Mouse (Mus musculus): ENCODE results near the gene Trim27.

Trim27 gene

GRCm38 (mm10) chr13:21179367-21179723 lies at the start of gene Trim27:
TSS of gene Trim27 (plus strand) at chr13:21179445.
- DNase-seq (ENCODE audit: extremely low read depth, low read depth, low spot score), result no peak

DNA sequence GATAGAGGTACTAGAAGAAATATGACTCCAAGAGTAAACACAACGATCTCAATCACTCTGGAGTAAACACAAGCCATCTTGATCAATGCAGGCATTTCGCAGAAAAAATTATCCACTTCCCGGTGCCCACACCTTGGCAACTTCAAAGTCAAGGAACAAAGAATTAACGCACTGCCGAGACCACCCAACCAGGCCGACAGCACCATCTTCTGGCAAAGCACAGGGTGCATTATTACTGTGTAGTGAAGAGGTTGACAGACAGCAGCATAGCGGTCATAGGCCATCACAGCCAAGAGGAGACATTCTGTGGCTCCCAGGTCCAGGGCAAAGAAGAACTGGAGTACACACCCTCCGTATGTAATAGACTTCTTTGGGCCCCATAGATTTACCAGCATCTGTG lies 36.8 kb upstream of the Trim27 start:
- DNase-seq (ENCODE audit: extremely low read depth, low read depth, low spot score), result no peak

- no peak for DNase-seq (ENCODE audit: extremely low read depth, low read depth, low spot score)
These were observed 33.5 kb upstream of the Trim27 start, which contains the start of gene Olfr1368 for GRCm38 (mm10) chr13:21145767-21146166. TSS of gene Olfr1368 (minus strand) at chr13:21145867.

GRCm38 (mm10) chr13:21155888-21156287 lies 23.4 kb upstream of the Trim27 start:
- no peak for DNase-seq (ENCODE audit: extremely low read depth, low read depth, low spot score)

- no peak for DNase-seq (ENCODE audit: extremely low read depth, low read depth, low spot score)
These were observed 21.2 kb upstream of the Trim27 start for GRCm38 (mm10) chr13:21158071-21158470.

GRCm38 (mm10) chr13:21158785-21159474 lies 20.3 kb upstream of the Trim27 start:
- no peak for DNase-seq (ENCODE audit: extremely low read depth, low read depth, low spot score)

GRCm38 (mm10) chr13:21159475-21159819 lies 19.8 kb upstream of the Trim27 start:
- no peak for DNase-seq (ENCODE audit: extremely low read depth, low read depth, low spot score)

GRCm38 (mm10) chr13:21160041-21160511 lies 19.2 kb upstream of the Trim27 start:
- no peak for DNase-seq (ENCODE audit: extremely low read depth, low read depth, low spot score)

DNA sequence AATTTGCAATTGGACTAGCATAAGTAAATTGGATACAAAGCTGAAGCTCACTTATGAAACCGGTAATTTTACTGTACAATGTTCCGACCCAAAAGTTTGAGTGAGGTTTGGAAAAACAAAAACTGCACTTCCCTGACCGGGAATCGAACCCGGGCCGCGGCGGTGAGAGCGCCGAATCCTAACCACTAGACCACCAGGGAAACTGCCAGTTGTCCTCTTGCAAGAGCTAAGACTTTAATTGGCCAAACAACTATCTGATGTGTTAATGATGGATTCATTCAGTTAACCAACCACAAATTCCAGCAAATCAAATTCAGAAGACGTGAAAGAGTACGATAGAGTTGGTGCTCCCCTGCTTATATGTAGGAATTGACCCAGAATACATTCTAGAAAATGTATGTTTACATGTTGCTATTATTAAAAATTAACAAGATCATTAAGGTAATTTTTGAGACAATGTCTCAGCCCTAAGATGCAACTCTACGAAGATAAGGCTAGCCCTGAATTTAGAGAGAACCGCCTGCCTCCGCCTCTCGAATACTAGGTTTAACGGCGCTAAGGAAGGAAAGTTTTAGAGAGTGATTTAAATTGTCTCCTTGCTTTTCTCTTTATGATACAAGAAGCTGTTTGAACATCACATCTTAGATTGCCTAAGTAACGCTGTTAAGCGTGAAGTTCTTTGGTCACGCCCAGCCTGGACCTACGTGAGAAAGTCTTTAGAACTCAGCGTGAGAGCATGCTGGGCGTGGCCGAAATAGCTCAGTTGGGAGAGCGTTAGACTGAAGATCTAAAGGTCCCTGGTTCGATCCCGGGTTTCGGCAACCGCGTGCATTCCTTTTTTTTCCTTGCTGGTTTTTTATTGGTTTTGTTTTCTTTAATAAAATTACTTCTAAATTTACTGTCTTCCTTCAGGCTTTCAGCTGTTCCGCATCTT lies 18.3 kb upstream of the Trim27 start:
- DNase-seq (ENCODE audit: extremely low read depth, low read depth, low spot score), result no peak

DNA sequence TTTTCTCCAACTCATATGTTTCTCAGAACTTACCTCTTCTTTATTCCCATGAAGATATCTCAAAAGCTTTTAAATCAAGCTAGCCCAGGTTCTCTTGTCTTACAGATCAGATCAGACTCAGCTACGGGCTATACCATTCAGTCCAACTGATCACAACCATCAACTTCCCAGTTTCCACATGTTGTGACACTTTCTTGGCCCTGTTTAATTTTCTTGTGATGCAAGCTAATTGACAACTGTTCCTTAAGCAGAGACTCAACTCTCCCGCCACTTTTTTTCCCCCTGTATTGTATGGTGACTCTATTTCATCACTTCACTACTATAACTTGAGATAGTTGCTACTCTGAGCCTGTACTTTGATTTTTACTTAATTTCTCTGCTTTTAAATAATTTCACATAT lies 17.7 kb upstream of the Trim27 start:
- DNase-seq (ENCODE audit: extremely low read depth, low read depth, low spot score), result no peak

DNA sequence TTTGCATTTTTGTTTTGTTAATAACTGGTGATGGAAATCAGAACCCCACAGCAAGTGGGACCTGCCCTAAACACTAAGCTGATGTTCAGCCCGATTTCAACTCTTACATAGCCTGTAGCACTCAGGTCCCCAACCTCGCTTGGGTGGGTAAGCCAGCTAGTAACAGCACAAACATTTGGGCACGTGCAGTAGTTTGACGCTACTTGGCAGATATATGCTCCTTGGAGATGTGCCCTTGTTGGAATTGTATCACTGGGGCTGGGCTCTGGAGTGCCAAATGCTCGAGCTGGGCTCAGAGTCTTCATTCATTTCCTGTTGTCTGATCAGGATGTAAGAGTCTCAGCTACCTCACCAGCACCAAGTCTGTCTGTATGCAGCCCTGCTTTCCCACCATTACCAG lies 16.7 kb upstream of the Trim27 start:
- DNase-seq (ENCODE audit: extremely low read depth, low read depth, low spot score), result no peak

GRCm38 (mm10) chr13:21166936-21167909 lies 12.0 kb upstream of the Trim27 start:
- DNase-seq (ENCODE audit: extremely low read depth, low read depth, low spot score), result no peak

DNA sequence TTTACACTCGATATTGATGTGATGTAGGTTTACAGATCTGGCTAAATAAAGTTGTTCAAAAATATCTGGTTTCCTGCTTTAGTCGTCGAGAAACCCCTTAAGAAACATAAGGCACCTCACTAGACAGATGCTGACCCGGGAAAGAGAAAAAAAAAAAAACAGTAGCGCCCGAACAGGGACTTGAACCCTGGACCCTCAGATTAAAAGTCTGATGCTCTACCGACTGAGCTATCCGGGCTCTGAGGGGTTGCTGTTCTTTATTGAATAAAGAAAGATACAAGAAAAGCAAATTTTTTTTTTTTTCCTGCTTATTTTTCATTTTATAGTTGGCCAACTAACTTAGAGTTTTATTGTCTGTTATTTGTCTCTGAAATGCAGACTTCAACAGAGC lies 11.3 kb upstream of the Trim27 start:
- no peak for DNase-seq (ENCODE audit: extremely low read depth, low read depth, low spot score)

DNA sequence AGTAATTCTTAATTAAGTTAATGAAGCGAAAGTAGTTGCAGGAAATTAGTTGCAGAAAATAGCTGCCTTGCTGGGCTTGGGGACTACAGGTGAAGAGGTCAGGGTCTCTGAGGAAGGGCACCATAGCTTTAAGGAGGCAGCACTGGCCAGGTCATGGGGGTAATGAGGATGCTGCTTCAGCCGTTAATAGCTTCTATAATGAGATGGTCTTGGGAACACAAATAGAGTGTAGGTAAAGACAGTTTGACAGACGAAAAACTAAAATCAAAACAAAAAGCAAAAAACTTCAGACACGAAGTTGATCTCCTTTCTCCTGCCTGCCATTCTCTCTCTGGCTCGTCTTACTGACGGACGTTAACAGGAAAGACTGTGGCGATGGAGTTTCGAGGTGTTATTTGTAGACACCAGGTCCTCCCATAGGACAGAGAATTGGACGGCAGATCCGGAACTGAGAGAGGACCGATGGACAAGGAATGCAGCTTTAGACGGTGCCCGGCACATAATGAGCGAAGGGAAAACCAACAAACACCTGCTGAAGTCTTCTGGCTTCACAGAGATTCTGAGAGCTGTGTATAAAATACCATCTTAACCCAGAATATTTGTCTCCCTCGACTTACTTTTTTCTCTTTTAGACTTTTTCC lies 10.8 kb upstream of the Trim27 start:
- no peak for DNase-seq (ENCODE audit: extremely low read depth, low read depth, low spot score)

DNA sequence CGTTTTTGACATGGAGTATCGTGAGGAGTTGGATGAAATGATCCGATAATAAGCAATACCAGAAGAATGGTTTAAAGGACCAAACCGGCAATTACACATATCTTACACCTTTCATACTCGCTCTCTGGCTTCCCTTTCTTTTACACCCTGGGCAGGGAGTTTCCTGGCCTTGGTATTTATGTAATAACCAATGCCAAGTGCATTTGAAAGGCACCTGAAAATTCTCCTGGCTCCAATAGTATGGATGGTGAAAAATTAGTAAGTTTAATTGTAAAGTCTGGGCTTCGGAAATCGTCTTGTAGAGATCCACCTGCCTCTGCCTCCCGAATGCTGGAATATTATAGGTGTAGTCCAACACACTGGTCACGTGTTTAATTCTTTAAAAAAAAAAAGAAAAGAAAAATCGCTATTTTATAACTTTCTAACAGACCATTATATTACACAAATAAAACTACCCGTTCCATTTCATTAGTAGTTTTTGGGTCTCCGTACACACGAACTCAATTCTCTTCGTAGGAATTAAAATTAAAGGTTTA lies 10.1 kb upstream of the Trim27 start:
- no peak for DNase-seq (ENCODE audit: extremely low read depth, low read depth, low spot score)

- DNase-seq (ENCODE audit: extremely low read depth, low read depth, low spot score), result no peak
These were observed 9.4 kb upstream of the Trim27 start for GRCm38 (mm10) chr13:21169657-21170430.

DNA sequence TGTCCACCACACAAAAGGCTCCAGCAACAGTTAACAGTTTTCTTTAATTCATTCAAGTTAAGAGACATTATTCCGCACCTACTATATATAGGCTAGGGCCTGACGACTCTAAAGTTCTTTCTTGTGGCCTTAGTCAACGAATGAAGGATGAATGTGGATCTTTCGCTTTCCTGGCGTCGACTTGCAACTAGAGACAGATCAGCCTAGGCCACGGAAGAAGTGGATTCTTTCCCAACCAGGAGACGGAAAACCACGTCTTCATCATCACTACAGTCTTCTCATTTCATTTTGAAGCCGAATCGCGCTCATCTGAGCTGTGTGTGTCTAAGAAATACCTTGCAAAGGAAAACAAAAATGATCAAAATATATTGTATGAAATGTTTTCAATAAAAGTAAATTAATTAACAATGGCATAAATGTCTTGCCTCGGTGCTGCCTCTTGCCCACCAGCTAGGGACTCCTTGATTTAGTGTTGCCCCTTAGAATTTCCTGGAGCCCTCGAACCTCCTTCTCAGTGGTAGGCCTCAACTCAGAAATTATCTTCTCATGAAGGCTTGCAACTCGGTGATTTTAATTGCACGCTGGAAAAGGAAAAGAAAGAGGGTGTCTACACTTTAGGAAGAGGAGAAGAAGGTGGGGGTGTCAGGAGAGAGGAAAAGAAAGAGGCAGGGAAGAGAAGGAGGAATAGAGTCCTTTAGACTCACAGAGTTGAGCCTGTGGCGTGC lies 8.7 kb upstream of the Trim27 start:
- no peak for DNase-seq (ENCODE audit: extremely low read depth, low read depth, low spot score)

- no peak for DNase-seq (ENCODE audit: extremely low read depth, low read depth, low spot score)
These were observed 8.1 kb upstream of the Trim27 start for GRCm38 (mm10) chr13:21171156-21171530.

- DNase-seq (ENCODE audit: extremely low read depth, low read depth, low spot score), result no peak
These were observed 7.6 kb upstream of the Trim27 start for GRCm38 (mm10) chr13:21171600-21172150.
